Mouse (Mus musculus) limb, embryonic 14.5 days (tissue): ENCODE results near the gene Vrk1. TPM values are rescaled to one million over a fixed set of nuclear protein-coding genes. Genes with fewer than 3 reads are reported as not detected.
A peak's percentile ranks its signal among the peaks of the same experiment; 100 is the strongest.

Experiments
- ATAC-seq: fragments of 200-750 bp; cut with Nextera tagmentation; 2 replicates; pipeline ENCODE4 v1.8.0; 2017; ENCODE audit warnings: low read depth, moderate number of reproducible peaks, moderate TSS enrichment; ENCODE audit not compliant: low FRiP score
- DNase-seq: peaks from one replicate; pipeline ENCODE4 v3.0.0-alpha.2; 2015; ENCODE audit warnings: low spot score
- H3K27ac ChIP-seq: fragments of 300-500 bp; sonication (generic); replicated peaks from 2 replicates; pipeline ENCODE4 v1.5.1; 2014; ENCODE audit warnings: low read depth, mild to moderate bottlenecking, low read length, moderate library complexity, mixed read lengths
- H3K27me3 ChIP-seq: fragments of 300-500 bp; sonication (generic); 2 replicates; pipeline ENCODE4 v1.6.1; 2014; ENCODE audit warnings: low read length, mixed read lengths; ENCODE audit not compliant: control insufficient read depth, insufficient read depth
- H3K36me3 ChIP-seq: fragments of 300-500 bp; sonication (generic); 2 replicates; pipeline ENCODE4 v1.6.1; 2014; ENCODE audit warnings: mild to moderate bottlenecking, low read length, moderate library complexity, mixed read lengths; ENCODE audit not compliant: control insufficient read depth, insufficient read depth
- H3K4me1 ChIP-seq: fragments of 300-500 bp; sonication (generic); 2 replicates; pipeline ENCODE4 v1.6.1; 2014; ENCODE audit warnings: antibody characterized with exemption, low read length, mixed read lengths; ENCODE audit not compliant: control insufficient read depth, insufficient read depth
- H3K4me2 ChIP-seq: fragments of 300-500 bp; sonication (generic); replicated peaks from 2 replicates; pipeline ENCODE4 v1.6.1; 2014; ENCODE audit warnings: low read depth, mild to moderate bottlenecking, low read length, moderate library complexity; ENCODE audit not compliant: severe bottlenecking
- H3K4me3 ChIP-seq: fragments of 300-500 bp; sonication (generic); replicated peaks from 2 replicates; pipeline ENCODE4 v1.5.1; 2014; ENCODE audit warnings: low read length
- H3K9ac ChIP-seq: fragments of 300-500 bp; sonication (generic); 2 replicates; pipeline ENCODE4 v1.6.1; 2014; ENCODE audit warnings: mild to moderate bottlenecking, low read depth, low read length, moderate library complexity; ENCODE audit not compliant: severe bottlenecking
- H3K9me3 ChIP-seq: fragments of 300-500 bp; sonication (generic); 2 replicates; pipeline ENCODE4 v1.6.1; 2016; ENCODE audit warnings: low read length; ENCODE audit not compliant: control insufficient read depth
- POLR2A ChIP-seq: fragments of 200-500 bp; IDR thresholded peaks from 2 replicates; pipeline ENCODE4 v1.8.0; 2012; ENCODE audit warnings: inconsistent platforms, mild to moderate bottlenecking, moderate library complexity, borderline replicate concordance; ENCODE audit not compliant: insufficient read depth, insufficient read length; ENCODE audit errors: extremely low read depth
- WGBS: fragments of 180-500 bp; shearing (Covaris S2); extraction: QIAGEN DNeasy Blood & Tissue Kit; methylation state at CpG from one replicate; pipeline ENCODE4 v1.1.7; 2014; 5-methylcytosine and 5-hydroxymethylcytosine counted together
- polyA plus RNA-seq, 2 experiments: library from polyadenylated mRNA; depleted of rRNA in 1 of 2; stranded (reverse) in 1 of 2; unstranded in 1 of 2; fragments of >200 nt; fragmentation: Nextera tagmentation in 1 of 2; extraction: Ambion mirVana in 1 of 2; gene quantifications; 2 replicates each; pipeline versions ENCODE4 v1.2.1 to v1.2.3; 2012 to 2014

Gene Vrk1
- 25.3 and 36.1 TPM in 2 replicates for polyA plus RNA-seq (2012; rRNA removed)
- polyA plus RNA-seq (2014; fragmentation: Nextera tagmentation; extraction: Ambion mirVana): 50.2 and 52.4 TPM in 2 replicates

- Histone ChIP-seq H3K27me3 (no peaks in the 10 kb centered on the region), H3K9me3 (peaks cover 3% of the 10 kb centered on the region; the same call in 1 of the 2 replicates), H3K27ac (0 out of 2 replicates have a peak within 1 kb of the TSS, but pooled peaks have one; percentile 33), H3K4me2 (peak within 1 kb of the TSS; percentile 83), H3K4me1 (peaks cover 8% of the 10 kb centered on the region; the same call in 1 of the 2 replicates), H3K36me3 (no peaks in the 10 kb centered on the region), H3K4me3 (peak within 1 kb of the TSS; percentile 90), H3K9ac (peak within 1 kb of the TSS; percentile 76)
- peak; percentile 98 for DNase-seq
- TF ChIP-seq POLR2A: 0 out of 2 replicates have a peak, but pooled peaks have one; percentile 53
- under 1% methylated on average over 60 of the region's 72 CpGs for WGBS
- ATAC-seq: peak; percentile 100
Observed at GRCm38 (mm10) chr12:106010065-106010915, at the start of gene Vrk1. Vrk1 (plus strand) TSS chr12:106010228.

- peaks cover 17% of the 10 kb centered on the region for H3K27me3 ChIP-seq
- H3K36me3 ChIP-seq: no peaks in the 10 kb centered on the region
- ATAC-seq (no peak), DNase-seq (no peak)
- no peak for TF ChIP-seq POLR2A
- H3K4me2 ChIP-seq: no peak overlapping the region
- WGBS: 16% methylated on average over 19 of the region's 19 CpGs
- no peaks in the 10 kb centered on the region for H3K4me1 ChIP-seq
- no peak overlapping the region for H3K4me3 ChIP-seq
- no peaks in the 10 kb centered on the region for H3K9me3 ChIP-seq
- no peak overlapping the region for H3K9ac ChIP-seq
- no peak overlapping the region for H3K27ac ChIP-seq
Observed at GRCm38 (mm10) chr12:105960592-105961330, 49.3 kb upstream of the Vrk1 start.

DNA sequence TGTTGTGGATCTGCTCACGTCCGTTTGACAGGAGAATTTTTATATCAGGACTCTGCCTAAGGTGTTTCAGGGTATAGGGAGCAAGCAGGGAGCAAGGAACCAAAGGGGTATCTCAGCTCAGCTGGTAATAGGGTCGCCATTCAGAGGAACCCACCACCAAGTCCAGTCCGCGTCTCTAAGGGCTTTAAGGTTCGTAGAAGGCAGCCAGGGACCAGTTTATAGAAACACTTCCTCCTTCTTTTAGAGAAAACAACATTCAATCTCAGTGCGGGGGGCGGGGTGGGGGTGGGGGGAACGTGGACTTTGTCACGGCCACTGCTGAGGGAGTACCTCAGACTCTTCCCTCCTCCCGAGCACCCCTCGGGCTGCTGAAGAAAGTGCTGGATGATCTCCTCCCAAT lies 48.4 kb upstream of the Vrk1 start:
- ATAC-seq (no peak), DNase-seq (no peak)
- peaks cover 17% of the 10 kb centered on the region for H3K27me3 ChIP-seq
- no peak for TF ChIP-seq POLR2A
- no peaks in the 10 kb centered on the region for H3K36me3 ChIP-seq
- H3K9me3 ChIP-seq: no peaks in the 10 kb centered on the region
- H3K4me1 ChIP-seq: no peaks in the 10 kb centered on the region
- 0 out of 2 replicates have a peak overlapping the region, but pooled peaks have one; percentile 96 for H3K4me2 ChIP-seq
- H3K27ac ChIP-seq: no peak overlapping the region
- no peak overlapping the region for H3K4me3 ChIP-seq
- H3K9ac ChIP-seq: no peak overlapping the region
- WGBS: 3% methylated on average over 12 of the region's 12 CpGs

GRCm38 (mm10) chr12:105962103-105963011 lies 47.7 kb upstream of the Vrk1 start:
- Histone ChIP-seq H3K4me3 (peak overlapping the region; percentile 49), H3K36me3 (no peaks in the 10 kb centered on the region), H3K27ac (no peak overlapping the region), H3K4me1 (no peaks in the 10 kb centered on the region; the same call in 1 of the 2 replicates), H3K9ac (peak overlapping the region; percentile 49), H3K27me3 (peaks cover 17% of the 10 kb centered on the region), H3K4me2 (peak overlapping the region; percentile 96), H3K9me3 (no peaks in the 10 kb centered on the region)
- TF ChIP-seq POLR2A: no peak
- WGBS: under 1% methylated on average over 35 of the region's 37 CpGs
- ATAC-seq (peak; percentile 88), DNase-seq (peak; percentile 93)
